Mouse (Mus musculus): ENCODE data around the gene Mtch1. TPM values are rescaled to one million over a fixed set of nuclear protein-coding genes. Genes with fewer than 3 reads are reported as not detected.

Gene Mtch1
- total and polyA plus RNA-seq, 2 experiments from 2014 or later = 504 to 595 TPM

DNA sequence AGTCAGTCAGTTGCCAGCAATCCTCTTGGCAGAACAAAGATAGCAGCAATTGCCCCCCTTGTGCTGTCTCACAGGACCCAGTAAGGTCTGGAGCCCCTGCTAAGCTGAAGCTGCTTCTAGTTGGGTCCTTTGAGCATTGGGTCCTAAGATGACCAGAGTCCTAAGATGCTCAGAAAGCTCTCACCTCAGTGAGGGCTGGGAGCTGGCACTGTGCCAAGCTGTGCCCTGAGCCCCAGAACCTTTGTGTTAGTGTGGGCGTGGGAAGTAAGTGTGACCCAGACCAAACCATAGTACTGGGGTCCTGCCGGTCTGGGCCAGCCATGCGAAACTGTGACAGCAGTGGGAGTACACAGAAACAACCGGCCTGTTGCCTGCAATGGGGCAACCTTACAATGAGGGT lies 48.5 kb downstream of the Mtch1 start:
- WGBS = 88% methylated on average over 4 of the region's 4 CpGs
- H3K36me3 ChIP-seq (ENCODE audit: insufficient read depth) = peaks cover 62% of the 10 kb centered on the region

DNA sequence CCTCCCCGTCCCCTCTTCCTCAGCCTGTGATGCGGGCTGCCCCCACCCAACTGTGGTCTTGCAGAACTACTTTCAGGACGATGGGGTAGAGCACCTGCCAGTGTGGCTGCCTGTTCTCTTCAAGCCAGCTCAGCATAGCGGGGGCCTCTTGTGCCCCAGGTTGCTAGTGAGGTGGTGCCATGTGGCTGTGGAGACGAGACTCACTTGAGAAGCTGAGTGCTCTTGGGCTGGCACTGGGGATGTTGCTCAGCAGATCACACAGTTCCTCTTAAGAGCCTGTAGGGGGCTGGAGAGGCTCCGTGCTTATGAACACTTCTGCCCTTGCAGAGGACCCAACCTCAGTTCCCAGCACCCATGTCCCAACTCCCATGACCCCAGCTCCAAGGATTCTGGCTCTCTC lies 49.9 kb downstream of the Mtch1 start:
- DNase-seq = no peak
- H3K27ac ChIP-seq (ENCODE audit: low read depth, low read length) = no peak overlapping the region
- 88% methylated on average over 6 of the region's 6 CpGs for WGBS
- H3K27me3 ChIP-seq (ENCODE audit: insufficient read depth, low read length) = no peaks in the 10 kb centered on the region
- no peak for ATAC-seq
- H3K36me3 ChIP-seq (ENCODE audit: insufficient read depth) = peaks cover 69% of the 10 kb centered on the region
- no peaks in the 10 kb centered on the region for H3K4me1 ChIP-seq (ENCODE audit: insufficient read depth)
- no peaks in the 10 kb centered on the region for H3K9me3 ChIP-seq (ENCODE audit: low read length)
- peak; percentile 22; the same call in 1 of the 2 replicates for TF ChIP-seq CTCF (IDR thresholded peaks at IDR 0.05; ENCODE audit: low read depth)
- no peak overlapping the region for H3K4me3 ChIP-seq (ENCODE audit: low read depth, low read length)
- H3K9ac ChIP-seq = no peak overlapping the region
- no peak overlapping the region for H3K4me2 ChIP-seq (ENCODE audit: low read depth)

More for the DNA sequence above, 48.5 kb downstream of the Mtch1 start:
- no peaks in the 10 kb centered on the region for H3K4me1 ChIP-seq (ENCODE audit: insufficient read depth)
- no peak overlapping the region for H3K27ac ChIP-seq (ENCODE audit: low read depth, low read length)
- no peak overlapping the region for H3K4me3 ChIP-seq (ENCODE audit: low read depth, low read length)
- H3K27me3 ChIP-seq (ENCODE audit: insufficient read depth, low read length) = no peaks in the 10 kb centered on the region
- no peak overlapping the region for H3K9ac ChIP-seq
- TF ChIP-seq CTCF (IDR thresholded peaks at IDR 0.05; ENCODE audit: low read depth) = no peak
- no peak overlapping the region for H3K4me2 ChIP-seq (ENCODE audit: low read depth)
- DNase-seq (no peak), ATAC-seq (no peak)
- H3K9me3 ChIP-seq (ENCODE audit: low read length) = no peaks in the 10 kb centered on the region

DNA sequence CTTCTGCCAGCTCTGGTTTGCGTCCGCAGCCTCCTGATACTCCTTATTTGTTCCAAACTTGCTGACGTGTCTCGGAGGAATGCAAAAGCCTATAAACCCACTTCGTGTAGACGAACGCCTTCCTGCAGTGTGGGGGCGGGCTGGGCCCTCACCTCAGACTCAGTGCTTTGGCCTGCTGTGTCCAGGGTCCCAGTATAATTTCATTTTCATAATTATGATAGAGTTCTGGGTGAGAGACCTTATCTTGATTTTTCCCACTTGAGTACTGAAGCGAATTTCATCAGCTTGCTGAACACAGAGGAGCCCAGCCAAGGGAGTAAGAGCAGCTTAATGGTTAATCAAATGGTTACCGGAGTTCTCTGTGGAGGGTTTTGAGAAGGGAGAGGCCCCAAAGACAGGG lies 50.4 kb downstream of the Mtch1 start:
- TF ChIP-seq CTCF (IDR thresholded peaks at IDR 0.05; ENCODE audit: low read depth) = no peak
- 86% methylated on average over 10 of the region's 10 CpGs for WGBS
- Histone ChIP-seq H3K27me3 (ENCODE audit: insufficient read depth, low read length) (no peaks in the 10 kb centered on the region), H3K27ac (ENCODE audit: low read depth, low read length) (no peak overlapping the region), H3K4me3 (ENCODE audit: low read depth, low read length) (no peak overlapping the region), H3K4me1 (ENCODE audit: insufficient read depth) (no peaks in the 10 kb centered on the region), H3K9ac (no peak overlapping the region), H3K9me3 (ENCODE audit: low read length) (no peaks in the 10 kb centered on the region), H3K4me2 (ENCODE audit: low read depth) (no peak overlapping the region), H3K36me3 (ENCODE audit: insufficient read depth) (peaks cover 70% of the 10 kb centered on the region)
- no peak for ATAC-seq
- no peak for DNase-seq

DNA sequence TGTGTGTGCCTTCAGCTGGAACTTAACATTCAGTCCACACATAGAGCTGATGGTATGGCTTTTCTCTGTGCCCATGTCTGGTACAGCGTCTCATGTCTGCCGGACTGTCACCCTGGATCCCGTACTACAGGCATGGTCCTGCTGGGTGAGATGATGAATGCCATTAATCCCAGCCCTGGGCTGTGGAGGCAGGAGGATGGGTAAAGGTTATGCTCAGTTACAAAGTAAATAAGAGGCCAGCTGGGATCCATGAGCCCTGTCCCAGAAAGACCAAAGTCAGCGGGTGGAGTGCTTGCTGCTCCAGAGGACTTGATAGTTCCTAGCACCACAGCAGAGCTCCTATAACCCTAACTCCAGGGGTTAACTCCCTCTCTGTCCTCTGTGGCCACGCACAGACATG lies 51.9 kb downstream of the Mtch1 start:
- no peak overlapping the region for H3K4me3 ChIP-seq (ENCODE audit: low read depth, low read length)
- H3K9me3 ChIP-seq (ENCODE audit: low read length) = no peaks in the 10 kb centered on the region
- no peaks in the 10 kb centered on the region for H3K27me3 ChIP-seq (ENCODE audit: insufficient read depth, low read length)
- H3K36me3 ChIP-seq (ENCODE audit: insufficient read depth) = peaks cover 66% of the 10 kb centered on the region
- no peak overlapping the region for H3K27ac ChIP-seq (ENCODE audit: low read depth, low read length)
- ATAC-seq (no peak), DNase-seq (no peak)
- no peaks in the 10 kb centered on the region for H3K4me1 ChIP-seq (ENCODE audit: insufficient read depth)
- no peak overlapping the region for H3K4me2 ChIP-seq (ENCODE audit: low read depth)
- 89% methylated on average over 5 of the region's 5 CpGs for WGBS
- H3K9ac ChIP-seq = no peak overlapping the region
- TF ChIP-seq CTCF (IDR thresholded peaks at IDR 0.05; ENCODE audit: low read depth) = no peak

DNA sequence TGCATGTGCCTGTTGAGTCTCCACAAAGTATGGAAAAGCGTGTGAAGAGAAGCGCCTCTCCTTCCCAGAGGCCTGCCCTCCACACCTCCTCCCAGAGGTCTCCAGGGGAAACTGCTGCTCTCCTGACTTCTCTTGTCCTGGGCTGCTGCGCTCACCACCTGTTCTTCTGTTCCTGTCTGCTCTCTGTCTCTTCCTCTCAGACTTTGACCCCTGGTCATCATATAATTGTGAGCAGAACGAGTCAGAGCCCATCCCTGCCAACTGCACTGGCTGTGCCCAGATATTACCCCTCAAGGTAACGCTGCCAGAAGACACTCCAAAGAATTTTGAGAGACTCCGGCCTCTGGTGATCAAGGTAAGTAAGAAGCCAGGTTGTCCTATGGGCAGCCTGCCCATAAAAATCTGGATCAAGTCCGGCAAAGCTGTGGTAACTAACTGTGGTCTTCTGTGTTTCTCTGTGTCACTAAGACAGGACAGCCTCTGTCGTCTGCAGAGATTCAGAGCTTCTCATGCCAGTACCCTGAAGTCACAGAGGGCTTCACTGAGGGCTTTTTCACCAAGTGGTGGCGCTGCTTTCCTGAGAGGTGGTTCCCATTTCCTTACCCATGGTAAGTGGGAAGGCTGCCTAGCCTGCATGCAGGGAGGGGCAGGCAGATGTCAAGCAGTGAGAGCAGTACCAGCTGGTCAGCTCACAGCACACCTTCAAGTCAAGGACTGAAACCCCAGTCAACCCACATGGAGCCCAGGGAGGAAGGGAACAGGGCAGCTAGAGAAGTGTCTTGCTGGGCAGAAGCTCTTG lies 53.7 kb downstream of the Mtch1 start:
- TF ChIP-seq CTCF (IDR thresholded peaks at IDR 0.05; ENCODE audit: low read depth) = no peak
- no peak overlapping the region for H3K27ac ChIP-seq (ENCODE audit: low read depth, low read length)
- no peak overlapping the region for H3K4me3 ChIP-seq (ENCODE audit: low read depth, low read length)
- ATAC-seq = no peak
- H3K4me1 ChIP-seq (ENCODE audit: insufficient read depth) = no peaks in the 10 kb centered on the region
- no peak overlapping the region for H3K9ac ChIP-seq
- no peak overlapping the region for H3K4me2 ChIP-seq (ENCODE audit: low read depth)
- H3K36me3 ChIP-seq (ENCODE audit: insufficient read depth) = peaks cover 57% of the 10 kb centered on the region
- WGBS = 84% methylated on average over 9 of the region's 9 CpGs
- no peak for DNase-seq
- H3K27me3 ChIP-seq (ENCODE audit: insufficient read depth, low read length) = no peaks in the 10 kb centered on the region
- no peaks in the 10 kb centered on the region for H3K9me3 ChIP-seq (ENCODE audit: low read length)

DNA sequence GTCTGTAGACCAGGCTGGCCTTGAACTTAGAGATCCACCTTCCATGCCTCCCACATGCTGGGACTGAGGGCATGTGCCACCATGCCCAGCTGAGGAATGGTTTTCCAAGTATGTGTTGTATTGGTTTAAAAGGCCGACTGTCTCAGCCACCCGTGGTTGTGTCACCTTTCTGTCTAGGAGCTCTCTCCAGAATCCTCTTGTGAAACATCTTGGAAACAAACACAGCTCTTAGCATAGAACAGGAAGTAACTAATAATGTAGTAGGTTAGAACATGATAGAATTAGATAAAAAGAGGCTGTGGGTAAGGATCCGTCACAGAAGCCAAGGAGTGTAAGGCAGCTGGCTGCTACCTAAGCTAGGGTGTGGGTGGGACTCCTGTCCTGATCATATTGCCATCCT lies 54.7 kb downstream of the Mtch1 start:
- DNase-seq (no peak), ATAC-seq (no peak)
- no peak for TF ChIP-seq CTCF (IDR thresholded peaks at IDR 0.05; ENCODE audit: low read depth)
- Histone ChIP-seq H3K36me3 (ENCODE audit: insufficient read depth) (peaks cover 54% of the 10 kb centered on the region), H3K27me3 (ENCODE audit: insufficient read depth, low read length) (no peaks in the 10 kb centered on the region), H3K4me1 (ENCODE audit: insufficient read depth) (no peaks in the 10 kb centered on the region), H3K4me2 (ENCODE audit: low read depth) (no peak overlapping the region), H3K27ac (ENCODE audit: low read depth, low read length) (no peak overlapping the region), H3K9ac (no peak overlapping the region), H3K9me3 (ENCODE audit: low read length) (no peaks in the 10 kb centered on the region), H3K4me3 (ENCODE audit: low read depth, low read length) (no peak overlapping the region)
- WGBS = 94% methylated on average over 3 of the region's 3 CpGs

DNA sequence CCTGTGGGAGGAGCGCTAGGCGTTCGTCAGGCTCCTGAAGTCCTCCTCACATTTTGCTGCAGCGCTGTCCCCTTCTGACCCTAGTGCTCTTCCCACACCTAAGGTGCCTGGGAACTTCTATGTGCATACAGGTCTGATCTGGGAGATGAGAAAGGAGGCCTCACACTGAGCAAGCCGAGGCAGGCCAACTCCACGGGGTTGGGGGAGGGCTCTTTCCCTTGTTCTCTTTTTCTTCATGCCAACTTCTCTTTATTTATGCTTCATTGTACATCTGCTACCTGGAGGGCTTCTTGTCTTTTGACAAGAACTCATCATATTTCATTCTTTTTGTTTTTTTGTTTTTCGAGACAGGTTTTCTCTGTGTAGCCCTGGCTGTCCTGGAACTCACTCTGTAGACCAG lies 55.9 kb downstream of the Mtch1 start:
- Histone ChIP-seq H3K4me1 (ENCODE audit: insufficient read depth) (no peaks in the 10 kb centered on the region), H3K36me3 (ENCODE audit: insufficient read depth) (peaks cover 48% of the 10 kb centered on the region), H3K27me3 (ENCODE audit: insufficient read depth, low read length) (no peaks in the 10 kb centered on the region), H3K9ac (no peak overlapping the region), H3K4me3 (ENCODE audit: low read depth, low read length) (no peak overlapping the region), H3K27ac (ENCODE audit: low read depth, low read length) (no peak overlapping the region), H3K4me2 (ENCODE audit: low read depth) (no peak overlapping the region), H3K9me3 (ENCODE audit: low read length) (no peaks in the 10 kb centered on the region)
- TF ChIP-seq CTCF (IDR thresholded peaks at IDR 0.05; ENCODE audit: low read depth) = no peak
- WGBS = 86% methylated on average over 7 of the region's 7 CpGs
- DNase-seq (no peak), ATAC-seq (no peak)

All from forebrain, postnatal 0 days (tissue).